20 mouse cellular contexts compared by ENCODE assay signal in genomic region chr13:114406424-114406823, GRCm38 (mm10). TPM values are rescaled to one million over a fixed set of nuclear protein-coding genes. Genes with fewer than 3 reads are reported as not detected.
DNase-seq lines count a peak whose midpoint lies in the region; ATAC-seq lines count a peak whose summit lies in the region.
"Had no signal": no experiment of that assay in that cellular context is flagged by ENCODE, and none has a peak within 500 bp of the region (broad histone marks: within the 10 kb centered on the region; RNA-seq: fewer than 3 reads in every experiment).

No protein-coding gene starts in this region.

- H3K36me3 ChIP-seq in hindbrain, embryonic 12.5 days = no peaks in the 10 kb centered on the region
- H3K36me3 ChIP-seq in hindbrain, embryonic 16.5 days (ENCODE audit: control insufficient read depth, insufficient read depth, low read length) = no peaks in the 10 kb centered on the region
- no peaks in the 10 kb centered on the region for H3K36me3 ChIP-seq in neural tube, embryonic 11.5 days (ENCODE audit: control insufficient read depth, insufficient read depth, low read length)
- H3K36me3 ChIP-seq: intestine, embryonic 15.5 days; kidney, embryonic 15.5 days had no signal

- WGBS in hindbrain, embryonic 12.5 days = 5% methylated on average over 5 of the region's 5 CpGs
- WGBS in hindbrain, embryonic 16.5 days = 10% methylated on average over 5 of the region's 5 CpGs
- WGBS in neural tube, embryonic 11.5 days = 12% methylated on average over 5 of the region's 5 CpGs

- H3K27me3 ChIP-seq in hindbrain, embryonic 12.5 days = no peaks in the 10 kb centered on the region
- no peaks in the 10 kb centered on the region for H3K27me3 ChIP-seq in hindbrain, embryonic 16.5 days (replicated peaks; ENCODE audit: control insufficient read depth, insufficient read depth, low read length)
- no peaks in the 10 kb centered on the region for H3K27me3 ChIP-seq in neural tube, embryonic 11.5 days (ENCODE audit: control insufficient read depth, insufficient read depth, low read length)
- H3K27me3 ChIP-seq: intestine, embryonic 15.5 days; kidney, embryonic 15.5 days had no signal

- peak; percentile 60 for DNase-seq in ES-CJ7 (ENCODE audit: low read depth, low spot score)
- peak; percentile 70 for DNase-seq in embryo, embryonic 10 days (ENCODE audit: low spot score)
- no peak for DNase-seq in neural tube, embryonic 11.5 days (ENCODE audit: low spot score)
- no peak for DNase-seq in urinary bladder, postnatal 10 days (ENCODE audit: low spot score)
- DNase-seq in layer of hippocampus, adult 9-11 months = no peak
- DNase-seq: adrenal gland, adult 8-10 months; cerebellum, adult 2 months; gastrocnemius, adult 2 months; heart, adult 18-20 months; heart, postnatal 4 days; layer of hippocampus, postnatal 36 days; left cerebral cortex, postnatal 4 days; lung, adult 2 months; lung, postnatal 36 days; right cerebral cortex, postnatal 14 days had no signal

- no peak overlapping the region for H3K4me3 ChIP-seq in hindbrain, embryonic 12.5 days
- no peak overlapping the region for H3K4me3 ChIP-seq in hindbrain, embryonic 16.5 days (ENCODE audit: low read length)
- H3K4me3 ChIP-seq in neural tube, embryonic 11.5 days (ENCODE audit: low read depth, low read length) = no peak overlapping the region
- H3K4me3 ChIP-seq: gastrocnemius, adult 2 months; intestine, embryonic 15.5 days; kidney, embryonic 15.5 days had no signal

- no peak overlapping the region for H3K4me2 ChIP-seq in hindbrain, embryonic 12.5 days (replicated peaks)
- no peak overlapping the region for H3K4me2 ChIP-seq in hindbrain, embryonic 16.5 days (ENCODE audit: low read length)
- no peak overlapping the region for H3K4me2 ChIP-seq in neural tube, embryonic 11.5 days (ENCODE audit: low read depth)
- H3K4me2 ChIP-seq: intestine, embryonic 15.5 days; kidney, embryonic 15.5 days; liver, embryonic 11.5 days had no signal

- H3K27ac ChIP-seq in hindbrain, embryonic 12.5 days = no peak overlapping the region
- no peak overlapping the region for H3K27ac ChIP-seq in hindbrain, embryonic 16.5 days (ENCODE audit: low read depth, low read length)
- no peak overlapping the region for H3K27ac ChIP-seq in neural tube, embryonic 11.5 days (ENCODE audit: low read depth, low read length)
- H3K27ac ChIP-seq: gastrocnemius, adult 2 months; intestine, embryonic 15.5 days; kidney, embryonic 15.5 days had no signal

- no peak overlapping the region for H3K9ac ChIP-seq in hindbrain, embryonic 12.5 days
- no peak overlapping the region for H3K9ac ChIP-seq in hindbrain, embryonic 16.5 days (ENCODE audit: low read depth, low read length)
- H3K9ac ChIP-seq in neural tube, embryonic 11.5 days (ENCODE audit: low read length) = no peak overlapping the region
- H3K9ac ChIP-seq: intestine, embryonic 15.5 days; kidney, embryonic 15.5 days had no signal

- peaks cover 8% of the 10 kb centered on the region; the same call in 1 of the 2 replicates for H3K4me1 ChIP-seq in hindbrain, embryonic 12.5 days
- H3K4me1 ChIP-seq in hindbrain, embryonic 16.5 days (ENCODE audit: control insufficient read depth, insufficient read depth, low read depth, low read length) = no peaks in the 10 kb centered on the region
- no peaks in the 10 kb centered on the region for H3K4me1 ChIP-seq in neural tube, embryonic 11.5 days (ENCODE audit: control insufficient read depth, insufficient read depth, low read length)
- H3K4me1 ChIP-seq: intestine, embryonic 15.5 days; kidney, embryonic 15.5 days had no signal

- H3K9me3 ChIP-seq in hindbrain, embryonic 12.5 days (replicated peaks) = no peaks in the 10 kb centered on the region
- H3K9me3 ChIP-seq in hindbrain, embryonic 16.5 days (ENCODE audit: control insufficient read depth, low read length) = no peaks in the 10 kb centered on the region
- no peaks in the 10 kb centered on the region for H3K9me3 ChIP-seq in neural tube, embryonic 11.5 days (ENCODE audit: control insufficient read depth, low read length)
- H3K9me3 ChIP-seq: intestine, embryonic 15.5 days; kidney, embryonic 15.5 days had no signal

- ATAC-seq in hindbrain, embryonic 12.5 days (ENCODE audit: low FRiP score) = peak; percentile 46; the same call in 1 of the 2 replicates
- no peak for ATAC-seq in hindbrain, embryonic 16.5 days
- peak; percentile 81; the same call in 1 of the 2 replicates for ATAC-seq in neural tube, embryonic 11.5 days (ENCODE audit: insufficient read depth, low FRiP score, low TSS enrichment)
- ATAC-seq: intestine, embryonic 15.5 days had no signal

RNA-seq across cellular contexts. Expression of gene Ndufs4, which starts 18.4 kb away (rescaled TPM):
- polyA plus RNA-seq in hindbrain, embryonic 12.5 days (2016; fragmentation: Nextera tagmentation; extraction: Ambion mirVana) = 278 and 295 TPM in 2 replicates
- polyA plus RNA-seq in hindbrain, embryonic 16.5 days (2015; fragmentation: Nextera tagmentation; extraction: Ambion mirVana) = 351 and 397 TPM in 2 replicates
- polyA plus RNA-seq in neural tube, embryonic 11.5 days (2014; fragmentation: Nextera tagmentation; extraction: Ambion mirVana) = 287 and 312 TPM in 2 replicates

RNA-seq across cellular contexts. Expression of gene Fst, which starts 52.3 kb away (rescaled TPM):
- 11.3 and 13.8 TPM in 2 replicates for polyA plus RNA-seq in hindbrain, embryonic 12.5 days (2016; fragmentation: Nextera tagmentation; extraction: Ambion mirVana)
- polyA plus RNA-seq in hindbrain, embryonic 16.5 days (2015; fragmentation: Nextera tagmentation; extraction: Ambion mirVana) = 3.4 and 5.6 TPM in 2 replicates
- 14.2 and 16.9 TPM in 2 replicates for polyA plus RNA-seq in neural tube, embryonic 11.5 days (2014; fragmentation: Nextera tagmentation; extraction: Ambion mirVana)

Comparison
In these comparisons a context has a peak if more than half of its experiments do, and no peak if none do; other contexts are left out.
1. DNase-seq: peak in ES-CJ7 (single experiment) and embryo, embryonic 10 days (single experiment); none in neural tube, embryonic 11.5 days (single experiment), urinary bladder, postnatal 10 days (single experiment) and layer of hippocampus, adult 9-11 months (single experiment).